Mouse (Mus musculus): ENCODE data around the gene Sertad3.
A peak's percentile ranks its signal among the peaks of the same experiment; 100 is the strongest.

Sertad3 gene

DNA sequence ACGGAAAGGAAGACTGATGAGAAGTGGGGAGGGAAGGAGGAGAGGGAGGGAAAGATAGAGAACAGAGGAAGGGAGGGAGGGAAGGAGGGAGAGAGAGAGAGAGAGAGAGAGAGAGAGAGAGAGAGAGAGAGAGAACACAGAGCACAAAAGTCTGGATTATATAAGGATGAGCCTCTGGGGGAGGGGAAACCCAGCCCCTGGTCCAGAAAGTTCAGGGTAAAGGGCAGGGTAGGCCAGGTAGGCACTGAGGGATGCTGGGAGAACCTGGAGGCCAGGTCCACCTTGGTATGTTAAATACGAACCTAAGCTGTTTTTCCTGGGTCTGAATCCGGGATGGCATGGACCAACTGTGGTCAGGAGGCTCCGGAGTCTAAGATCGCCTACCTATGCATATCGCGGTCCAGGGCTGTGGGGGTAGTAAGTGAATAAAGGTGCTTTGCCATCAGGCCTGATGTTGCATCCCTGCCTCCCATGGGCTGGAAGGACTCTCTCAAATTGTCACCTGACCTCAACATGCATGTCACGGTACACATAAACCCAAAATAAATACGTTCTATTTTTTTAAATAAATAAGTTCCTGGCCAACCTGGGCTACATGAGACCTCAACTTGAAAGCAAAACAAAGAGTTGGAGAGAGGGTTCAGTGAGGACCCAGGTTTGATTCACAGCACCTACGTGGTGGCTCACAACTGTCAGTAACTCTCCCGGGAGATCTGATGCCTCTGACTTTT lies 2.0 kb upstream of the Sertad3 start:
- no peak for DNase-seq

GRCm38 (mm10) chr7:27472596-27472995 lies 972 bp upstream of the Sertad3 start:
- no peak for DNase-seq

GRCm38 (mm10) chr7:27473835-27474489 lies 394 bp downstream of the Sertad3 start:
- no peak for DNase-seq

DNA sequence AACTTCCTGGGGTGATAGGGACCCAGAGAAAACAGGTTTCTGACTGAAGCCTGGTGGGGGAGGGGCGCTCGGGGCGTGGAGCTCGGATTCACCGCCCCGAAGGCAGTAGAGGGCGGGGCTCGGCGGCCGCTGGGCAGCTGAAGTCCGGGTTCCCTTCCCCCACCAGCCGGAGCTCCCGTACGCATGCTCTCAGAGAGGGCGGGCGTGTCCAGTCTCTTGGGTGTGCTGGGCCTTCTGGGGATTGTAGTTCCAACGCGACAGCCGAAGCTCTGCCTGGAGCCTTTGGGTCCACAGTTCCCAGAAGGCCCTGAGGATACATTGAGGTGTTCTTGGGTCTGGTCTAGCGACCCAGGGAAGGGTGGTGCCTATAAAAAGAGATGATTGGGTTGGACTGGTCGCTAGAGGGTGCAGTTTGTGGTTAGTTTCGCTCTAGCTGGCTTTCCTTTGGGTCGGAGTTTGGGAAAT lies 954 bp downstream of the Sertad3 start:
- DNase-seq = peak; percentile 100

GRCm38 (mm10) chr7:27475596-27475995 lies 2.0 kb downstream of the Sertad3 start:
- no peak for DNase-seq

- peak; percentile 70 for DNase-seq
Observed at GRCm38 (mm10) chr7:27476098-27476635, 2.6 kb downstream of the Sertad3 start.

GRCm38 (mm10) chr7:27478561-27478960 lies 5.0 kb downstream of the Sertad3 start:
- DNase-seq = no peak

DNA sequence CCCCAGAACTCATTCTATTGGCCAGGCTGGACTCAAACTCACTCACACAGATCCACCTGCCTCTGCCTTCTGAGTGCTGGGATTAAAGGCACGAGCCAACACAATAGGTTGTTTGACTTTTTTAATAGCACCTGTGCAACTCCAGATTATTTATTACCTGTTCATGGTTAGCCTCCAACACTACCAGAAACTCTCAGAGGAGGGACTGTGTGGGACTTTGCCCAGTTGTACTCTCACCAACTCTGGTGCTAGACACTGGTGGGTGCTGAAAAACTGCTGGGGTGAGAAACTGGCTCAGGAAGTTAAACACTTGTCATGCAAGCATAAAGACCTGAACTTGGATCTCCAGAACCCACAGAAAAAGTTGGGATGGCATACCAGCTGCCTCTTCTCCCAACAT lies 6.2 kb downstream of the Sertad3 start:
- DNase-seq = peak; percentile 74

GRCm38 (mm10) chr7:27480506-27480905 lies 6.9 kb downstream of the Sertad3 start:
- DNase-seq = no peak

GRCm38 (mm10) chr7:27480927-27481626 lies 7.5 kb downstream of the Sertad3 start:
- no peak for DNase-seq

DNA sequence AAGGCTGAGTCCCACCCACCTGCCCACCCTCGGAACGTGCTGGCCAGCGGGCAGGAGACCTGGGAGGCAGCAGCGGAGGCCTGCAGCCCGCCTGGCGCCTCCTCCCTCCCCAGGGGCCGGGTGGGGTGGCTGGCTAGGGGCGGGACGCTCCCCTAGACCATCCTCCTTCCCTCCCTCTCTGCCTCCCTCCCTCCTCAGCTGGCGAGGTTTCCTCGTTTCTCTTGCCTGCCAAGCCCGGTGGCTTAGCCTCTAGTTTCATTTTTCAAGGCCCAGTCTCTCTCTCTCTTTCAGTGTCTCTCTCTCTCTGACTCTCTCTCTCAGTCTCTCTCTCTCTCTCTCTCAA lies 8.0 kb downstream of the Sertad3 start:
- peak; percentile 96 for DNase-seq

- no peak for DNase-seq
Observed at GRCm38 (mm10) chr7:27483860-27484259, 10.3 kb downstream of the Sertad3 start.

GRCm38 (mm10) chr7:27486102-27486769 lies 12.7 kb downstream of the Sertad3 start:
- no peak for DNase-seq

GRCm38 (mm10) chr7:27486770-27487697 lies 13.5 kb downstream of the Sertad3 start, which contains the start of gene Sertad1:
Gene Sertad1 (plus strand): TSS chr7:27486910.
- peak; percentile 100 for DNase-seq

DNA sequence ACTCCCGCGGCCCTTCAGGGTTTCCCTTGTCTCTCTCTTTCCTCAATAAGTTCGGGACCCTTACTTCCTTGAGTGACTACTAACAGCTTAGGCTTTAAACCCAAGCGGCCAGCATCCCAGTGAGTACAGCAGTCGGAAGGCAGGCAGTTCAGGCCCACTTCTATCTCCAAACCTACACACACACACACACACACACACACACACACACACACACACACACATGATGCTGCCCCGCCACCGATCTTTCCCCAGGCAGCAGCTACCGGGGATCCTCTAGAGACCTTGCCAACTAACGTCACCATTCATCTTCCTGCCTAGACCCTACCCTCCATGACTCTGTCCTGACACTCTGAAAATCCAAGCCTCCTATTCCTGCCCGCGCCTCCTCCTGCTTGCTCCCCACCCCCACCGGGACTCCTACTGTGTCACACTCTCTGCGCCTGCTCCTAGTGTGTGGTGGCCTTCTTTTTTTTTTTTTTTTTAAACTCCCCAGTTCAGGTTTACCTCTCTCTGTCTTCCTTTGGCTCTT lies 14.2 kb downstream of the Sertad3 start:
- peak; percentile 61 for DNase-seq

DNA sequence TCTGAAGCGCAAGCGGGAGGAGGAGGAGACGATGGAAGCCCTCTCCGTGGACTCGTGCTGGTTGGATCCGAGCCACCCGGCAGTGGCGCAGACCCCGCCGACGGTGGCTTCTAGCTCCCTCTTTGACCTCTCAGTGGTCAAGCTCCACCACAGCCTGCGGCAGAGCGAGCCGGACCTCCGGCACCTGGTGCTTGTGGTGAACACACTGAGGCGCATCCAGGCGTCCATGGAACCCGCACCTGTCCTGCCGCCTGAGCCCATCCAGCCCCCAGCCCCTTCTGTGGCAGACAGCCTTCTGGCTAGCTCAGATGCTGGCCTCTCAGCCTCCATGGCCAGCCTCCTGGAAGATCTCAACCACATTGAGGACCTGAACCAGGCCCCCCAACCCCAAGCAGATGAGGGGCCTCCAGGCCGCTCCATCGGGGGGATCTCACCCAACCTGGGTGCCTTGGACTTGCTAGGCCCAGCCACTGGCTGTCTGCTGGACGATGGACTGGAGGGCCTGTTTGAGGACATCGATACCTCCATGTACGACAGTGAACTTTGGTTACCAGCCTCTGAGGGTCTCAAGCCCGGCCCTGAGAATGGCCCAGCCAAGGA lies 15.8 kb downstream of the Sertad3 start:
- DNase-seq = peak; percentile 44

DNA sequence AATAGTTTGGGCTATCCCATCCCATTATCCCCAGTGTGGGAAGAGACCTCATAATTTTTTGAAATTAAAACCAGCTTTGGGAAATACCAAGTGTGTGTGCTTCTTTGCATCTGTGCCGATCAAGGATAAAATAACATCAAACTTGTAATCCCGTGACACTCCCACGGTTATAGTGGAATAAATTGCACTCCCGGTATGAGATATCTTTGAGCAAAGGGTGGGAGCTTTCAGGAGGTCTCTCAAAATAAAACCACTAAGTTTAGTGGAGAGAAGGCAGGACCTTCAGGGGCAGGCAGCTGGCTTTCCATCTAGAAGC lies 16.6 kb downstream of the Sertad3 start:
- DNase-seq = no peak

DNA sequence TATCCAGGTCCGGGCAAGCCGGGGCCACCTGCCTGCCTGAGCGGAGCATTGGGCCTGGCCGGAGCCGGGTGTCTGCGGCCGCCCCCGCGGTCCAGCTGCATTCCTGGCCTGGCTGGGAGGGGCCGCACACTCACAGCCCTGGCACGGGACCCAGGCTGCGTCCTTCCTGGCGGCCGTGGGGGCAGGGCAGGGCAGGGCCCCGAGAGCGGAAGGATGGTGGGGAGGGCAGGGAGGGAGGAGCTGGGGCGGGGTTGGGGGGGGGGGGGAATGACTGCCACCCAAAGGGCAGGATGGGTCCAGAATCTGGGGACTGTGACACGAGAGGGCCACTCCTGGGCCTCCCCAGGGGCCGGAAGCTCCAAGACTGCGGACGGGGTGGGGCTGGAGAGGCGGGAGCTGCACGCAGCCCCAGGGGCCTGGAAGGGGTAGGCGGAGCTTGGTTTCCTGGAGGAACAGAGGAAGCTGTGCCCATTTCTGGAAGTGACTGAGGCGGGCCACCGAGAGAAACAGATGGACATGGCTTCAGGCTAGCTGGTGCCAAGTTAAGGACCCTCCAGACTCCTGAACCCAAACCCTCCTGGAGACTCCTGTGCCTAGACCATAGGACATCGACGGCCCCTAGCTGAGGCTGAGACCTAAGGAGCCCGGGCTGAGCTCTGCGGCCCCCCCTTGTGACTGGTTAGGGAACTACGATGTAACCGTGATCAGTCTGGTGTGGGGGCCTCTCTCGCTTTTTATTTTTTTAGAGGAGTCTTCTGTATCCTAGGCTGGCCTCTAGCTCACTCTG lies 17.2 kb downstream of the Sertad3 start:
- DNase-seq = peak; percentile 96

GRCm38 (mm10) chr7:27491856-27492255 lies 18.3 kb downstream of the Sertad3 start:
- DNase-seq = peak; percentile 66

DNA sequence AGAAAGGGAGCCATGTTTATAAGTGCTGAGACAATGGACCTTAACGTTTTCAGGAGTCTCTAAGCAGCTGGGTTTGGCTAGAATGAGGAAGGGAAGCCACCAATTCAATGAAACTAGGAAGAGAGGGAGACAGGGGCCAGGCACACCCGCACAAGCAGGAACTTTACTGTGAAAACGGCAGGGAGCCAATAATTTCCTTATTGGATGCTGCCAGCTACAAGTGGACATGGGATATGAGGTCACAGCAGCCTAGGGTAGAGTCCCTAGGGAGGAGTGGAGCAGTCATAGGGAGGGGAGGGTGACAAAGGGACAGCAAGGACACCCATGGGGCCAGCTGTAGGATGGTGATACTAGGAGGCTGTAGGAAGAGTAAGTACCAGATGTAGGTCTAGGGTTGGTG lies 19.5 kb downstream of the Sertad3 start:
- no peak for DNase-seq
